Mouse (Mus musculus) heart, postnatal 0 days (tissue): ENCODE measurements around the gene AC109138.7.

Experiments used
- CTCF ChIP-seq: IDR thresholded peaks from 2 replicates; pipeline ENCODE4 v1.5.1; 2016; ENCODE audit warnings: antibody characterized with exemption, control low read depth, low read depth
- EP300 ChIP-seq: IDR thresholded peaks from 2 replicates; pipeline ENCODE4 v1.6.1; 2016; ENCODE audit warnings: antibody characterized with exemption, low read depth

- TF ChIP-seq EP300 (no peak), CTCF (no peak)
These were observed 32.3 kb upstream of the AC109138.7 start for GRCm38 (mm10) chr19:4181892-4182291.
